ENCODE assay signal across 15 mouse cellular contexts in genomic region chr3:63412220-63412937, GRCm38 (mm10).
A peak's percentile ranks its signal among the peaks of the same experiment; 100 is the strongest.
DNase-seq lines count a peak whose midpoint lies in the region; ATAC-seq and TF ChIP-seq lines count a peak whose summit lies in the region.
"Had no signal": no experiment of that assay in that cellular context is flagged by ENCODE, and none has a peak within 500 bp of the region (broad histone marks: within the 10 kb centered on the region; RNA-seq: fewer than 3 reads in every experiment).

No protein-coding gene starts in this region.

- no peak for DNase-seq in kidney, postnatal 25 days
- no peak for DNase-seq in testis, postnatal 14 days (ENCODE audit: low spot score)
- DNase-seq in hindlimb bud, embryonic 11.5 days (ENCODE audit: extremely low spot score, low read depth, low spot score) = peak; percentile 68
- no peak for DNase-seq in retina, postnatal 1 day
- DNase-seq: adrenal gland, postnatal 25 days; B cell, adult 2 months; gastrocnemius, postnatal 14 days had no signal

- no peaks in the 10 kb centered on the region for H3K27me3 ChIP-seq in kidney, embryonic 14.5 days (ENCODE audit: control insufficient read depth, insufficient read depth, low read length)
- H3K27me3 ChIP-seq in testis, adult 2 months (ENCODE audit: control insufficient read depth, insufficient read depth, low read length) = no peaks in the 10 kb centered on the region
- no peaks in the 10 kb centered on the region for H3K27me3 ChIP-seq in small intestine, adult 2 months (ENCODE audit: control insufficient read depth, insufficient read depth, low read length)
- H3K27me3 ChIP-seq: heart, embryonic 13.5 days; hindbrain, embryonic 12.5 days; midbrain, embryonic 13.5 days; neural tube, embryonic 13.5 days had no signal

- no peak overlapping the region for H3K4me3 ChIP-seq in kidney, embryonic 14.5 days (ENCODE audit: low read length)
- H3K4me3 ChIP-seq in testis, adult 2 months (ENCODE audit: control insufficient read depth, low read depth, low read length) = no peak overlapping the region
- no peak overlapping the region for H3K4me3 ChIP-seq in small intestine, adult 2 months (ENCODE audit: low read depth, low read length)
- H3K4me3 ChIP-seq: heart, embryonic 13.5 days; hindbrain, embryonic 12.5 days; midbrain, embryonic 13.5 days; neural tube, embryonic 13.5 days had no signal

- H3K27ac ChIP-seq in kidney, embryonic 14.5 days (ENCODE audit: low read depth, low read length) = peak overlapping the region; percentile 67; the same call in 1 of the 2 replicates
- peak overlapping the region; percentile 13; the same call in 1 of the 2 replicates for H3K27ac ChIP-seq in testis, adult 2 months (ENCODE audit: control insufficient read depth, insufficient read depth, low read depth, low read length)
- peak overlapping the region; percentile 86 for H3K27ac ChIP-seq in small intestine, adult 2 months (ENCODE audit: insufficient read depth, low read depth, low read length)
- H3K27ac ChIP-seq: heart, embryonic 13.5 days; hindbrain, embryonic 12.5 days; midbrain, embryonic 13.5 days; neural tube, embryonic 13.5 days had no signal

- H3K9me3 ChIP-seq in kidney, embryonic 14.5 days (ENCODE audit: control insufficient read depth, low read length) = no peaks in the 10 kb centered on the region
- H3K9me3 ChIP-seq: heart, embryonic 13.5 days; hindbrain, embryonic 12.5 days; midbrain, embryonic 13.5 days; neural tube, embryonic 13.5 days had no signal

- no peak for TF ChIP-seq CTCF in testis, adult 2 months (IDR thresholded peaks at IDR 0.05; ENCODE audit: control insufficient read depth, insufficient read depth, insufficient replicate concordance, low read depth, low read length)
- TF ChIP-seq CTCF in small intestine, adult 2 months (IDR thresholded peaks at IDR 0.05; ENCODE audit: extremely low read depth, insufficient read length, insufficient replicate concordance, low read depth, low read length) = no peak

- no peaks in the 10 kb centered on the region for H3K36me3 ChIP-seq in kidney, embryonic 14.5 days (ENCODE audit: control insufficient read depth, insufficient read depth, low read length)
- no peaks in the 10 kb centered on the region for H3K36me3 ChIP-seq in testis, adult 2 months (ENCODE audit: control insufficient read depth, insufficient read depth, low read length)
- no peaks in the 10 kb centered on the region for H3K36me3 ChIP-seq in small intestine, adult 2 months (ENCODE audit: control insufficient read depth, insufficient read depth, low read length)
- H3K36me3 ChIP-seq: heart, embryonic 13.5 days; hindbrain, embryonic 12.5 days; midbrain, embryonic 13.5 days; neural tube, embryonic 13.5 days had no signal

- H3K4me1 ChIP-seq in kidney, embryonic 14.5 days (ENCODE audit: control insufficient read depth, insufficient read depth, low read length) = peaks cover 16% of the 10 kb centered on the region
- H3K4me1 ChIP-seq in testis, adult 2 months (ENCODE audit: control insufficient read depth, insufficient read depth, low read length) = no peaks in the 10 kb centered on the region
- peaks cover 4% of the 10 kb centered on the region; the same call in 1 of the 2 replicates for H3K4me1 ChIP-seq in small intestine, adult 2 months (ENCODE audit: control insufficient read depth, insufficient read depth, insufficient read length, low read length)
- H3K4me1 ChIP-seq: heart, embryonic 13.5 days; hindbrain, embryonic 12.5 days; midbrain, embryonic 13.5 days; neural tube, embryonic 13.5 days had no signal

- no peak overlapping the region for H3K4me2 ChIP-seq in kidney, embryonic 14.5 days (replicated peaks; ENCODE audit: low read depth, low read length)
- H3K4me2 ChIP-seq: heart, embryonic 13.5 days; hindbrain, embryonic 12.5 days; midbrain, embryonic 13.5 days; neural tube, embryonic 13.5 days had no signal

- 37% methylated on average over 6 of the region's 6 CpGs for WGBS in kidney, embryonic 14.5 days
- WGBS in small intestine, adult 2 months = 30% methylated on average over 6 of the region's 6 CpGs

- ATAC-seq in kidney, embryonic 14.5 days (ENCODE audit: low FRiP score, low TSS enrichment) = peak; percentile 78; the same call in 1 of the 2 replicates
- ATAC-seq in erythroblast, adult 5-6 weeks (replicated peaks; ENCODE audit: low FRiP score, poor library complexity, severe bottlenecking) = no peak
- ATAC-seq: midbrain, embryonic 13.5 days had no signal

- TF ChIP-seq POLR2A in testis, adult 2 months (IDR thresholded peaks at IDR 0.05; ENCODE audit: control insufficient read depth, low read depth, low read length) = no peak
- no peak for TF ChIP-seq POLR2A in small intestine, adult 2 months (IDR thresholded peaks at IDR 0.05; ENCODE audit: low read depth, low read length)

- no peak overlapping the region for H3K9ac ChIP-seq in kidney, embryonic 14.5 days (ENCODE audit: low read depth, low read length)
- H3K9ac ChIP-seq: heart, embryonic 13.5 days; hindbrain, embryonic 12.5 days; midbrain, embryonic 13.5 days; neural tube, embryonic 13.5 days had no signal

Comparison
In these comparisons a context has a peak if more than half of its experiments do, and no peak if none do; other contexts are left out.
1. H3K27ac ChIP-seq: peak in every context shown above with its lines; median percentile 86 in small intestine, adult 2 months; 67 in kidney, embryonic 14.5 days; 13 in testis, adult 2 months.